Mouse (Mus musculus): Measurements from ENCODE around the gene Mgrn1.
A peak's percentile ranks its signal among the peaks of the same experiment; 100 is the strongest.

Gene Mgrn1

DNA sequence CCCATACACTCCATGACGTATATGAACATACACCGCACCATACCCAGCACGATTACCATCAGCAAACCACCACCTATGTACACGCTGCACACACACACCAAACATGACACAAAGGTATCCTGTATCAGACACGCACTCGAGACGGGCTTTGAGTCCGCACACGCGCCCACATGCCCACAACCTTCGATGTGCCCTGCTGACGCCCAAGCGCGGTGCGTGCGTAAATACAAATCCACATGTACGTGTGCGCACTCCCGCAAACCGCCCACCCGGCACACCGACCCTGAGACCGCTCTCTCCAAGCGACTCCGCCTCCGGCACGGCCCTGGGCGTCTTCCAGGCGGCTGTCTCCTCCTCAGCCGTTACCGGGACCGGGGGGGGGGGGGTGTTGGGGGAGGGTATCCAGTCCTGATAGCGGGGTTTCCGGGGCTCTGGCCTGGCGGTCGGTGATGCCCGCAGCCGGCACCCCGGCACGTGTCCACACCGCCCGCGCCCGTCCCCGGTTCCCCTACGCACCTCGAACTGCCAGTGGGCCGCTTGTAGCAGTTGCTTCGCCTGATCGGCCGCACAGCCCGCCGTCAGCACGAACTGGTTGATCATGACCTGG, 6.8 kb upstream of the Mgrn1 start:
- DNase-seq (ENCODE audit: low spot score) = peak; percentile 52

- peak; percentile 80 for DNase-seq (ENCODE audit: low spot score)
Observed at GRCm38 (mm10) chr16:4879708-4880124, 6.3 kb upstream of the Mgrn1 start.

DNA sequence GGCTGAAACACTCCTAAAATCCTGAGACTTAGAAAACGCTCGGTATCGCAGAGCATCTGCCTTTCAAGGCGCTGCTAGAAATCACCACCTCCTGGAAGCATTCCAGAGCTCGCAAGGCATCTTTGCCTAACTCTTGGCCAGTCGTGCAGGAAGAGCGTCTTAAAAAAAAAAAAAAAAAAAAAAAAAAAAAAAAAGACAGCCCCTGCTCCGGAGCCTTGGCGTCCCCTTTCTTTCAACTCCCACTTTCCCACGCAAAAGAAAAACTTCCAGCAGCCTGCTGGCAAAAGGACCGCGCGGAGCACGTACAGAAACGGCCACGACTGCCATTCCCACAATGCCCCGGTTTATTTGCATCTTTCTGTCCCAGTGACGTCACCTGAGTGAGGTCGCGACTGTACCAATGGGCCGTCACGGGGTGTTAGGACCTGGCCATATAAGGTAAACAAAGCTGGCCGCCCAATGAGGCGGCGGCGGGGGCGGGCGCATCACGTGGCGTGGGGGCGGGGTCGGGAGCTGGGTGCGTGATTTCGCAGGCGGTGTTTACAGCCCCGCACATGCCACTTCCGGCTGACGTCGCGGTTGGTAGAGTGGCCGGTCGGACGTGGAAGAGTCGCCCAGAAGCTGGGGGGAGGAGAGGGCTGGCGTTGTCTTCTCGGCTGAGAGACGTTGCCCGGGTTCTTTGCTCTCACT, 5.8 kb upstream of the Mgrn1 start, which contains the start of gene Ubald1:
Gene Ubald1, minus strand, starts transcription at position 180 of the 690 bp plus-strand sequence.
- peak; percentile 100 for DNase-seq (ENCODE audit: low spot score)

DNA sequence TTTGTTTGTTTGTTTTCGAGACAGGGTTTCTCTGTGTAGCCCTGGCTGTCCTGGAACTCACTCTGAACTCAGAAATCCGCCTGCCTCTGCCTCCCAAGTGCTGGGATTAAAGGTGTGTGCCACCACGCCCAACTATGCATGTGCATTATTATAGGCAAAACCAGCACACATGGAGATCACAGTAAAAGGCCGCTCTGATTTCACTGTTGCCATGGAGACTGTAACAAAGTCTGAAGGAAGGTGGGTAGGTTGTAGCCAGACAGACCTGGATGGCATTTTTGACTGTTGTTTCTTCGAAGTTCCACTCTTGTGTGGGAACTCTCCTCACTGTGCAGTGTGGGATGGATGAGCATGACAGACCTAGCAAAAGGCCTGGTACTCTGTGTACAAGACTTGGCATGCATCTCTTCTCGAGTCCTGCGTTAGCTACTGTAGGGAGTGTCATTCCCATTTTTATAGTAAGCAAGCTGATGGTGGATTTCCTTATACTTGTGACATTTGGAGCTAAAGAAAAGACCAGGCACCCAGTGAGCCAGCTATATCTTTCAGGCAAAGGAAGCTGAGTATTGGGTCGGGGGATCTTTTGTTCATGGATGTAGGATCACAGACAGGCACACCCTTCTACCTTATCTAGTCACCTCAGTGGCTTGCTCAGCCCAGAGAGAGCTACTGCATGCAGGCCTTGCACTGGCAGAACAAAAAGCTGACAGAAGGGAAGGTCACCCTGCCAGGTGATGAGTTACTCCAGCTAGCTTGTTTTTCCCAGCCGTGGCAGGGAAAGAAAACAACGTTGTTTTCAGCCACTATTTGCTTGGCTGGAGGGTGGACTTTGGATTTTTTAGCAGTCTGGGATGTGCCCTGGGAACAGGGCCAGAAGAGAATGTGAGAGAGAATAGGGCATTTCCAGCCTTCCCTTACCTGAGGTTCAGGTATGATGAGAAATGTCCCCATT, 4.4 kb upstream of the Mgrn1 start:
- no peak for DNase-seq (ENCODE audit: low spot score)

DNA sequence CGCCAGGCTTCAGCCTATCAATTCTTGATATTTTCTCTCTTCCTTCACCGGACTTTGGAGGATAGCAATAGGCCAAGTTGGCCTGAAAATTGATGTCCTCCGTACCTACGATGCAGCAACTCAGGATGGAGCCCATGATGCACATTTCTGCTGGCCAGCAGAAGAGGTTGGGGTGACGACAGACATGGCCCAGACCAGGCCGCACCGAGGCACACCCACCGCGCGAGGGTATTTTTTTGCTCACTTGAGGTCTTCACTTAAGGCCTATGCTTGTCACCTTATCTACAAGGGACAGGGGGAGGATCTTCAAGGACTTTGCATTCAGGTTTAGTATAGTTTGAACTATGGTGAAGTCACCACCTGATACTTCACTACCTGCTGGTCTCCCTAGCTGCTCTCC, 1.1 kb upstream of the Mgrn1 start:
- DNase-seq (ENCODE audit: low spot score) = no peak

DNA sequence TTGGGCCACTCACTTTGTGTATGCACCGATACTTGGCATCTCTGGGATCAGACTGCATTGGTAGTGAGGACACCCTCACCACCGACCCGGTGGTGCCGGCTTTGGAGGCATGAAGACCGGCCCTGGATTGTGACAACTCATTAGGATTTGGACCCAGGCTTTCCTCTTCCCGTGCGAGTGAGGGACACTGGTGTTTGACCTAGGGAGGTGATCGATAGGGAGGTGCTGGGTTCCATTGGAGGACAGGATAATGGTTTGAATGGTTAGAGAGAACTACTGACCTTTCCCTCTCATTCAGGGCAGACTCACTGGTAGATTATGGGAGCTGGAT, 606 bp downstream of the Mgrn1 start:
- DNase-seq (ENCODE audit: low spot score) = no peak

DNA sequence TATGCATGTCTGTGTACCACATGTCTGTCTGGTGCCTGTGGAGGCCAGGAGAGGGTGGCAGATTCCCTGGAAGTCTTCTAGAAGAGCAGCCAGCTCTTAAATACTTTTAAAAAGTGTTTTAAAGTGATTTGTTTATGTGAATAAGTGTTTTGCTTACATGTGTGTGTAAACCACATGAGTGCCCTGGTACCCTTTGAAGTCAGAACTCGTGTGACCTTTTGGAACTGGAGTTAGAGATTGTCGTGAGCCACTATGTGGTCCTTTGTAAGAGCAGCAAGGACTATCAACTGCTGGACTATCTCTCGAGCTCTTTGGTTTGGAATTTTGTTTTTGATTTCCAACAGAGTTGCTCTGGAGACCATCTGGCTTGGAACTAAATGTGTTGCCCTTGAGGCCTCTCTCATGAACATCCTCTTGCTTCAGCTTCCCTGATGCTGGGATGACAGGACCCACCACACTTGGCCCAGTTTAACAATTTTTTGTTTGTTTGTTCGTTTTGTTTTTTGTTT, 4.2 kb downstream of the Mgrn1 start:
- DNase-seq (ENCODE audit: low spot score) = no peak

DNA sequence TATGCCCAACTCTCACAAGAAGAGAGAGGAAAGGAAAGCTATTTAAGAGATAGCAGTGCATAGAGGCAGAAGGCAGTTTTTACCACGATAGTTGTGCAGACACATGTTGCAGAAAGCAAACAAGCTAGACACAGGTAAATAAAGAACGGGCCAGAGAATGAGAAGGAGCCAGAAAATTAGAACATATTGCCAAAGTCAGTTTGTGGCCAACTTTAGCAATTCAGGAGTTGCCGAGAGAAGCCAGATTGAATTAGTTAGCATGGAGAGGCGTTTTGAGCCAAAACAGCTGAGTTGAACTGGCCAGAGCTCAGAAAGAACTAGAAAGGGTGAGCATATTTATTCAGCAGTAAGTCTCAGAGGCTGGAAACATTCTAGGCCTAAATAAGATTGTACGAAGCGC, 6.1 kb downstream of the Mgrn1 start:
- peak; percentile 73 for DNase-seq (ENCODE audit: low spot score)

- no peak for DNase-seq (ENCODE audit: low spot score)
Observed at GRCm38 (mm10) chr16:4894201-4894908, 8.3 kb downstream of the Mgrn1 start.

- peak; percentile 70 for DNase-seq (ENCODE audit: low spot score)
Observed at GRCm38 (mm10) chr16:4896249-4897027, 10.4 kb downstream of the Mgrn1 start.

DNA sequence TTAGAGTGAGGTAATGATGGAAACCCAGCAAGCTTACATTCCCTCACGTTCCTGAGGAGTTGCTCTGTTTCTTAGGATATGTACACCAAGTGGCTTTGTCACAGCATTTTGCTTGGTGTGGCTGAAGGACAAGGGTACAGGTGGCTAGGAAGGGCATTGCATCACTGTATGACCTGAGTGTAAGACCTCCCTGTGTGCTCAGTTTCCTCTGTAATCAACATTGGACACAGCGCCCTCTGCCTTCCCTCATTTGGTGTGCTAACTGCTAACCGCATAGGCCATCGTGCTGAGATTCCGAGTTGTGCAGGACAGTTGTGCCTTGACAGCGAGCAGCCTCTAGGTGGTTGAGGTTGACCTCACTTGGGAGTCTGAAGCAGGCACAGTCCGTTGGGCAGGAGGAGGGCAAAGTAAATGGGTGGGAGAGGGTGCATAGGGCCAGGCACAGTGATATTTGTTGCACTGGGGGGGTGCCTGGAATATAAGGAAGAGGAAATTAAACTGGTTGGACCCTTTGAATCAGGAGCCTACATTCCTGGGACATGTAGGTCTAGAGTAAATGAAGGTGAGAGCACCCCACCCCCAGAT, 11.2 kb downstream of the Mgrn1 start:
- DNase-seq (ENCODE audit: low spot score) = no peak

GRCm38 (mm10) chr16:4898881-4899280, 12.8 kb downstream of the Mgrn1 start:
- DNase-seq (ENCODE audit: low spot score) = no peak

GRCm38 (mm10) chr16:4899711-4900110, 13.7 kb downstream of the Mgrn1 start:
- no peak for DNase-seq (ENCODE audit: low spot score)

- no peak for DNase-seq (ENCODE audit: low spot score)
Observed at GRCm38 (mm10) chr16:4901167-4901566, 15.1 kb downstream of the Mgrn1 start.

GRCm38 (mm10) chr16:4902390-4902789, 16.3 kb downstream of the Mgrn1 start:
- no peak for DNase-seq (ENCODE audit: low spot score)

- no peak for DNase-seq (ENCODE audit: low spot score)
Observed at GRCm38 (mm10) chr16:4903491-4904102, 17.5 kb downstream of the Mgrn1 start.

DNA sequence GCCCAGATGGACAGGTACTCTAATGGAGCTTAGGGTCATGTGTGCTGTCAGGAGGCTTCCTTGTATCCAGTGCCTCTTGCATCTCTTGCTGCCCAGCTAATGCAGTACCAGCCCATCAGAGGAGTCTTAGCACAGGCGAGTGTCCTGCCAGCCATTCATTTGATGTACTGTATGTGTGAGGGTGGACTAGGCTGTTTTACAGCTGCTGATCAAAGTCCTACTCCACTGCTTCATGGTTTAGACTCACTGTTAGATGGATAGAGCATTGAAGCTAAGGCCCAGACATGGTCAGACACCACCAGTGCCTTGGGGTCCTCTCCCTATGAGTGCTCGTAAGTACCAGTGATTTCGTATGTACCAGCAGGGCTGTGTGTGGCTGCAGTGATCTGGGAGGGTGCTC, 18.8 kb downstream of the Mgrn1 start:
- DNase-seq (ENCODE audit: low spot score) = no peak

DNA sequence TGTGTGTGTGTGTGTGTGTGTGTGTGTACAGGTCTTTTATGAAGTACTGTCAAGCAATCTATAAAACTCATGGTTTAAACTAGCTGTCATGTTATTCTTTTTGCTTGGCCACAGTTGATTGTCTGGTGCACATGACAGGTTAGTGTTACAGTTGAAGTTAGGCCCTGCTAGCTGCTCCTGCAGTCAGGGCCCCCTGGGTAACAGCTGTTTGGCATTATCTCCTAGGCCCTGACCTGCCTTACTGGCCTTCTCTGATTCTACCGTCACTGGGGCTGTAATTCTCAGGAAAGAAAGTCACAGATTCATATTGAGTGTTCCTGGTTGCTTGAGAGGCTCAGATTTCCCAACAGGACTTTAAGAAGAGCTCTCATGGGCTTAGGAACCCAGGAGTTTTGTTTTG, 19.5 kb downstream of the Mgrn1 start:
- no peak for DNase-seq (ENCODE audit: low spot score)

DNA sequence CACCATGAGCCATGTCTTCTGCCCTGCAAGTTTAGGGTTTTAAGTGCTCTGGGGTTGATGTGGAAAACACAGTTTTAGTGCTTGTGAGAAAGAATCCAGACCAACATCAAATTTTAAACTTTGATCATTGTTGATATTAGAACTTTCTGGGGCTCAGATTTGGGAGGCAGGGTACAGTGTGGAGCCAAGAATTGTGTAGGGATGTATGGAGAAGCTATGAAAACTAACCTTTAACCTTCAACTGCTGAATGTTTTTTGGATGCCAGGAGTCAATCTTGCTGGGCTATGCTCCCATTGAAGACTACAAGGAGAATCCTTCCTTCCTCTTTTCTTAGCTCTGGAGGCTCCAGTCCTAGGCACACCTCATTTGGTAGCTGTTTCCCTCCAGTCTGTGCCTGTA, 20.5 kb downstream of the Mgrn1 start:
- no peak for DNase-seq (ENCODE audit: low spot score)

DNA sequence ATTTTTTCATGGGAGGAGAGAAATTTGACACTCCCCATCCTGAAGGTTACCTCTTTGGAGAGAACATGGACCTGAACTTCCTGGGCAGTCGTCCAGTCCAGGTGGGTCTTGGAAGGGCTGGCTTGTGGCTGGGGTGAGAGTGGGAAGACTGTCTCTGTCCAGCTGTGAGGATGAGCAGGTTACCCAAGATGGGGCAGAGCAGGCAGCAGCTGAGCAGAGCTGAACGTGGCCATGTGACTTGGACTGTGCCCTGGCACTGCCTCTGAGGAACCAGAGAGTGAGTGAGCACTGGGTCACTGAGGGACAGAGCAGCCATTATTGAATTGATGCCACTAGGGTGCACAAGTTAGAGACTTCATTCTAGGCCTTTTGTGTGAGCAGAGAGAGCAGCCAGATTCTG, 21.3 kb downstream of the Mgrn1 start:
- peak; percentile 86 for DNase-seq (ENCODE audit: low spot score)
